Mouse (Mus musculus) embryonic facial prominence, embryonic 12.5 days (tissue): ENCODE results near the gene Evc2. TPM values are rescaled to one million over a fixed set of nuclear protein-coding genes. Genes with fewer than 3 reads are reported as not detected.
A peak's percentile ranks its signal among the peaks of the same experiment; 100 is the strongest.

Experiments used
- ATAC-seq: fragments of 200-750 bp; cut with Nextera tagmentation; 2 replicates; pipeline ENCODE4 v1.8.0; 2017; ENCODE audit not compliant: insufficient number of reproducible peaks, insufficient read depth, low FRiP score, low TSS enrichment
- H3K27ac ChIP-seq: fragments of 300-500 bp; sonication (generic); 2 replicates; pipeline ENCODE4 v1.5.1; 2016; ENCODE audit warnings: mild to moderate bottlenecking
- H3K27me3 ChIP-seq: fragments of 300-500 bp; sonication (generic); 2 replicates; pipeline ENCODE4 v1.6.1; 2016; ENCODE audit warnings: mild to moderate bottlenecking, moderate library complexity
- H3K36me3 ChIP-seq: fragments of 300-500 bp; sonication (generic); 2 replicates; pipeline ENCODE4 v1.6.1; 2016; ENCODE audit warnings: mild to moderate bottlenecking
- H3K4me1 ChIP-seq: fragments of 300-500 bp; sonication (generic); 2 replicates; pipeline ENCODE4 v1.6.1; 2016
- H3K4me2 ChIP-seq: fragments of 300-500 bp; sonication (generic); replicated peaks from 2 replicates; pipeline ENCODE4 v1.6.1; 2016; ENCODE audit warnings: mild to moderate bottlenecking, moderate library complexity
- H3K4me3 ChIP-seq: fragments of 300-500 bp; sonication (generic); 2 replicates; pipeline ENCODE4 v1.5.1; 2016; ENCODE audit warnings: mild to moderate bottlenecking
- H3K9ac ChIP-seq: fragments of 300-500 bp; sonication (generic); 2 replicates; pipeline ENCODE4 v1.6.1; 2016; ENCODE audit warnings: mild to moderate bottlenecking, moderate library complexity
- H3K9me3 ChIP-seq: fragments of 300-500 bp; sonication (generic); 2 replicates; pipeline ENCODE4 v1.6.1; 2016; ENCODE audit warnings: mild to moderate bottlenecking, moderate library complexity
- whole genome bisulfite sequencing: fragments of 180-500 bp; shearing (Covaris S2); methylation state at CpG from one replicate; pipeline ENCODE4 v1.1.7; 2016; 5-methylcytosine and 5-hydroxymethylcytosine counted together
- polyA plus RNA-seq: library from polyadenylated mRNA; unstranded; fragments of >200 nt; fragmentation: Nextera tagmentation; extraction: Ambion mirVana; gene quantifications from 2 replicates; pipeline ENCODE4 v1.2.1, GENCODE M21; 2016

Gene Evc2
- 25.1 TPM in 2 replicates for polyA plus RNA-seq

DNA sequence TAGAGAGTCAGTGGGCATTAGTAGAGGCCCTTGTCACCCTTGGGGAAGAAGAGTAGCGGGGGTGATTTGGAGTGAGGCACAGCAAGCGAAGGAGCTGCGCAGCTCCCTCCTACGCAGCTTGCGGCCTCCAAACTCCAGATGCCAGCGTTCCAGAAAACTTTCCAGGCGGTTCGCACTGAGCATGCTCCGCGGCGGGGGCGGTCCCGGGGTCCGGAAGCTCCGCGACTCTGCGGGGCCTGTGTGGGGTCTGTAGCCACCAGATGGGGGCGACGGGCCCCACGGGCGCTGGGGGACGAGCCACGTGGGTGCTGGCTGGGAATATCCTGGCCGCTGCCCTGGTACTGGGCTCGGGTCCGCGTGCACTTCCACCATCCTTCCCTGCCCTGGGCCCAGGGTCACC is at the start of gene Evc2:
TSS of gene Evc2 (plus strand) at position 212 of the 400 bp plus-strand sequence.
- WGBS = under 1% methylated on average over 27 of the region's 27 CpGs
- H3K27ac ChIP-seq = peak within 1 kb of the TSS; percentile 52

DNA sequence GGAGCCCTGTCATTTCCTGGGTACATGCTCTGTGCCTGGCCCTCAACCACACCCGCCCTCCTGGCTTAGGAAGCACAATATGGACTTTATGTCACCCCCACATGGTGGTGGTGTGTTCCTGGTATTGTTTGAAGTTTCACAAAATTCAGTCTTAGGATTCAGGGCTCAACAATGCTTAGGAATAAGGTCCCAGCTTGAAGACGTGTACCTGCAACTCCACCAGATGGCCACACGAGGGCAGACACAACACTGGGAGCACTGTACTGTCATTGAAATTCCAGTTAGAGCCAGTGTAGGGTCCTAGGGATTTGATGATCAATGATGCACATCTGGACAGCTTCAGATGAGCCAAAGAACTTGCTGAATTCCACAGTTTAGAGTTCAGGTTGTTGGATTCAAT is 49.1 kb upstream of the Evc2 start:
- no peak for ATAC-seq
- Histone ChIP-seq H3K4me3 (no peak overlapping the region), H3K36me3 (no peaks in the 10 kb centered on the region), H3K9me3 (no peaks in the 10 kb centered on the region), H3K9ac (no peak overlapping the region), H3K4me1 (no peaks in the 10 kb centered on the region), H3K27me3 (no peaks in the 10 kb centered on the region), H3K27ac (no peak overlapping the region), H3K4me2 (no peak overlapping the region)
- 17% methylated on average over 3 of the region's 3 CpGs for WGBS

More for the DNA sequence above, at the start of gene Evc2:
- Histone ChIP-seq H3K9ac (peak within 1 kb of the TSS; percentile 52), H3K4me2 (peak within 1 kb of the TSS; percentile 66), H3K4me3 (peak within 1 kb of the TSS; percentile 76), H3K4me1 (peaks cover 43% of the 10 kb centered on the region), H3K27me3 (no peaks in the 10 kb centered on the region), H3K36me3 (peaks cover 13% of the 10 kb centered on the region; the same call in 1 of the 2 replicates), H3K9me3 (no peaks in the 10 kb centered on the region)
- ATAC-seq = peak; percentile 76

DNA sequence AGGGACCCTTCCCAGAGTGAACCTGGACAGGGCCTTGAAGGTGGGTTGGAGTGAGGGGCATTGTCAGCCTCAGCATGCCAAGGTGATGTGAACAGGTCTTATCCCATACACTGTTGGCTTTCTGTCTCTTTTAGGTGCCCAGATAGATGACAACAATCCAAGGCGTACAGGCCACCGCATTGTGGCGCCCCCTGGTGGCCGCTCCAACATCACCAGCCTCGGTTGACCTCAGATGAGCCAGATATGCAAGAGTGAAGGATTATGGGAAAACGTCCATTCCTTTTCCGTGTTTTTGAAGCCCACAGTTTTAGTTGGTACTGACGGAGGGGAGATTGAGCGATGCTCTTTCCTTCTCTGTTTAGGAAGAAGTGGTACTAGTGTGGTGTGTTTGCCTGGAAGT is 47.3 kb upstream of the Evc2 start:
- Histone ChIP-seq H3K36me3 (no peaks in the 10 kb centered on the region), H3K27me3 (no peaks in the 10 kb centered on the region), H3K4me3 (no peak overlapping the region), H3K4me1 (no peaks in the 10 kb centered on the region), H3K27ac (no peak overlapping the region), H3K9me3 (no peaks in the 10 kb centered on the region), H3K4me2 (no peak overlapping the region), H3K9ac (no peak overlapping the region)
- ATAC-seq = no peak
- WGBS = 66% methylated on average over 9 of the region's 9 CpGs

DNA sequence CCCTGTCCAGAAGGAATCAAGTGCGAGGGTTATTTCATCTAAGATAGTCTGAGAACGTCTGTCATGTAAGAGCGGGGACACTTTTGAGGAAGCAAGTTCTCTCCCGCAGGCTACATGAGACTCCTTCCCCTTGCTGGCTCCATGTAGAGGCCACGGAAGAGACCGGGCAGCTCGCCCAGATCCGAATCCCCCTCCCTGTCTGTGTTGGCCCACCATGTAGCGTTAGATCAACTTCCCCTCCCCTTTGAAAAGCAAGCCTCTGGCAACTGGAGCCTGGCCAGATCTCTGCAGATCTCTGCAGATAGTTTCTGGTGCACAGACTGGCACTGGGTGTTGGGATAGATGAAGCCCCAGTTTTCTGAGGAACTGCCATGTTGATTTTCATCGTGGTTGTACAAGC is 41.6 kb upstream of the Evc2 start:
- Histone ChIP-seq H3K9ac (no peak overlapping the region), H3K4me2 (no peak overlapping the region), H3K9me3 (no peaks in the 10 kb centered on the region), H3K4me3 (no peak overlapping the region), H3K36me3 (peaks cover 20% of the 10 kb centered on the region), H3K27me3 (no peaks in the 10 kb centered on the region), H3K4me1 (no peaks in the 10 kb centered on the region), H3K27ac (no peak overlapping the region)
- ATAC-seq = no peak
- WGBS = 72% methylated on average over 10 of the region's 10 CpGs

DNA sequence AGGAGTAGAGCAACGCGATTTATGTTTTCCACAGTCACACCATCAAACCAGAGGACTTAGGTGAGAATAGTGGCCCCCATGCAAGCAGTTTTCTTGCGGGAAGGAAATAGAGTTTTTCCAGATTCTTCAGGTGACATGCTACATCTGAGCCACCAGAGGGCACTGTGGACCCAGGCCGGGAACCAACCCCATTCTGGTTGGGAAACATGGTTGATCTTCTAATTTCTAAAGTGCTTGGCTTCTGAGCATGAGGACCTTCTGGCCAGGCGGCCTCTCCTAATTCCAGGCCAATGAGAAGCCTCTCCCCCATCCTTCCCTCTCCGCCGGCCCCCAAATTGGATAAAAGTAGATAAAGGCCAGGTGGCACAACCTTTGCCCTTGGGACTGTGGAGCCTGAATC is 39.9 kb upstream of the Evc2 start:
- no peaks in the 10 kb centered on the region for H3K9me3 ChIP-seq
- no peak for ATAC-seq
- WGBS = 20% methylated on average over 7 of the region's 7 CpGs

DNA sequence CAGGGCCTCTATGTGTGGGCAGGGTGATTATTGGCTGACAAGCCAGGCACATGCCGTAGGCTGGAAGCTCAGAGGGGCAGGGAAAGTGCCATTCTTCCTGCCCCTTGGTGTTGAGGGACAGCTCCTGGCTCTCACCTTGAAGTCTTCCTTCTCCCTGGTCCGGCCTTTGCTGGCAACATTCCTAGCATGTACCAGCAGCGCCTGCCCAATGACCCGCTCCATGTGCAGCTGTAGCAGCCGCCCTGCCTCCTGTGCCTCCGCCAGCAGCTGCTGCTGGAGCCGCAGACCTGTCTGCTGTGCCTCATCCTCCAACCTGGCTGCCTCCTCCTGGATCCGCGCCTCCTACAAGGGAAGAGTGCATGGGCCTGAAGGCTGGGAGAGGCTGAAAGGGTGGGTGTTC is 28.3 kb upstream of the Evc2 start:
- Histone ChIP-seq H3K27me3 (no peaks in the 10 kb centered on the region), H3K4me2 (no peak overlapping the region), H3K36me3 (peaks cover 69% of the 10 kb centered on the region), H3K4me1 (no peaks in the 10 kb centered on the region), H3K27ac (no peak overlapping the region), H3K9ac (no peak overlapping the region), H3K9me3 (no peaks in the 10 kb centered on the region), H3K4me3 (no peak overlapping the region)
- whole genome bisulfite sequencing = 86% methylated on average over 9 of the region's 9 CpGs
- ATAC-seq = no peak

More for the DNA sequence above, 39.9 kb upstream of the Evc2 start:
- Histone ChIP-seq H3K27ac (no peak overlapping the region), H3K4me1 (no peaks in the 10 kb centered on the region), H3K4me3 (no peak overlapping the region), H3K36me3 (peaks cover 31% of the 10 kb centered on the region), H3K27me3 (no peaks in the 10 kb centered on the region), H3K9ac (no peak overlapping the region), H3K4me2 (no peak overlapping the region)

DNA sequence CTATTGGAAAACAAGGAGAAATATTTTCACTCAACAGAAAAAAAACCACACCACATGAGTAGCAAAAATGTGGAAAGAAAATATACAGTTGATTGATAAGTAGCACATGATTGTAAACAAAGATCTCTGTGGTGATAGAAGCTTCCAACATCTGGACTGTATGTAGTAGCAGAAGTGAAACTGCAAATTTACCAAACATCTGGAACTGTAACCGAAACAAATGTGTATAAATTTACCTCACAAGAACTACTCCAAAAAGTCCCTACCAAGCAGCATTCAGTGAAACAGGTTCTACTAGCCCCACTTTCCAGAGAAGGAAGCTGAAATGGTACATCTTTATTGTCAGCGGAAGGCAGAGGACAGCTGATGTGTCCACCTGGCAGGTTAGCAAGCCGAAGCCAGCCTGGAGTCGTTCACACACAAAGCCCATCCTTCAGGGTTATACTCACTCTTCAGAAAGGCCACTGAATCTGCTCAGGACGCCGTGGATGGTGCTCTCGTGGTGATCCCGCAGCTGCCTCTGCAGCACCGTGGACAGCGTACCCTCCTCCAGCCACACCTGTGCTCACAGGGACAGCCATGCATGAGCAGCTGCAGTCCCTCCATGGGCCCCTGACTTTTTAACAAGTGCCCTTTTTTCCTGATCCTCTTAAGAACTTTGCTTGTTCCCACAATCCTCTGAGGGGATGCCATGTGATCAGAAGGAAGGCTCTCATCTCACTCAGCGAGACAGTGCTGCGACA is 25.1 kb upstream of the Evc2 start:
- H3K4me2 ChIP-seq = no peak overlapping the region
- WGBS = 82% methylated on average over 12 of the region's 12 CpGs
- H3K36me3 ChIP-seq = peaks cover 82% of the 10 kb centered on the region
- no peak overlapping the region for H3K27ac ChIP-seq
- no peaks in the 10 kb centered on the region for H3K27me3 ChIP-seq
- no peak for ATAC-seq
- peaks cover 9% of the 10 kb centered on the region; the same call in 1 of the 2 replicates for H3K9me3 ChIP-seq
- no peak overlapping the region for H3K9ac ChIP-seq
- no peaks in the 10 kb centered on the region for H3K4me1 ChIP-seq
- no peak overlapping the region for H3K4me3 ChIP-seq

DNA sequence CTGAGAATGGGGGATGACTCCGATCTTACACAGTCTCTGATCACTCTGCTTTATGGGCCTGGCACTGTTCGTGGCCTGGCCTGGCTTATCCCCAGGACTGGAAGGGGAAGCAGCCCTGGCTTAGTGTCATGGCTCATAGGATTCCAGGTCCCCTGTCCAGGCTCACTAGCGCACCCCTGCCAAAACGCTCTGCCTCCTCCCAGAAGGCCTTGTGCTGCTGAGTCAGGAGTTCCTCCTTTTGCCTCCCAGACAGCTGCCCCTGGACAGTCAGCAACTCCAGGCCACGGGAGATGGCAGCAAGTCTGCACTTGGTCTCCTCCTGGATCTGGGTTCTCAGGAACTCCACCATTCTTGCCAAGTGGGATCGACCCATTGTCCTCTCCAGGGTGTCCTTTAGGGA is 19.6 kb upstream of the Evc2 start:
- peaks cover 86% of the 10 kb centered on the region for H3K36me3 ChIP-seq
- H3K9me3 ChIP-seq = peaks cover 9% of the 10 kb centered on the region; the same call in 1 of the 2 replicates
- H3K27me3 ChIP-seq = no peaks in the 10 kb centered on the region
- H3K4me3 ChIP-seq = no peak overlapping the region
- H3K4me1 ChIP-seq = no peaks in the 10 kb centered on the region
- ATAC-seq = no peak
- H3K27ac ChIP-seq = no peak overlapping the region
- H3K4me2 ChIP-seq = no peak overlapping the region
- no peak overlapping the region for H3K9ac ChIP-seq
- 86% methylated on average over 6 of the region's 6 CpGs for WGBS

DNA sequence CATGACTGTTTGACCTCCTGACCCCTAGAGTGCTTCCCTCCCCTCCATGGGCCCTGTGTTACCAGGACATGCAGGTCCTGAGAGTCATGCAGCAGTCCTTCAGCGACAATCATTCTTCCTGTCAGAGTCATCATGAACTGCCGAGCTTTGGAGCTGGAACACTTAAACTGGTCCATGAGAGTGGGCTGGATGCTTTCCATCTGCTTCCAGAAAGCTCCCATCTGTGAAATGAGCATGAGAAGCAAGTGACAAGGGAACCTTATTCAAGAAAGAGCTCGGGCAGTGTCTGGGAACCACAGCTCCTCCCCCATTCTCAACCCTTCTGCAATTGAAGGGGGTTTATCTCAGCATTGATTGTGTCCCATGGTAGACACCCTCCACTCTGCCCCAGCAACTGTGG is 18.1 kb upstream of the Evc2 start:
- WGBS = 80% methylated on average over 3 of the region's 3 CpGs
- peaks cover 7% of the 10 kb centered on the region; the same call in 1 of the 2 replicates for H3K9me3 ChIP-seq
- peaks cover 86% of the 10 kb centered on the region for H3K36me3 ChIP-seq
- no peaks in the 10 kb centered on the region for H3K27me3 ChIP-seq
- H3K4me2 ChIP-seq = no peak overlapping the region
- no peaks in the 10 kb centered on the region for H3K4me1 ChIP-seq
- H3K27ac ChIP-seq = no peak overlapping the region
- ATAC-seq = no peak
- no peak overlapping the region for H3K9ac ChIP-seq
- H3K4me3 ChIP-seq = no peak overlapping the region

DNA sequence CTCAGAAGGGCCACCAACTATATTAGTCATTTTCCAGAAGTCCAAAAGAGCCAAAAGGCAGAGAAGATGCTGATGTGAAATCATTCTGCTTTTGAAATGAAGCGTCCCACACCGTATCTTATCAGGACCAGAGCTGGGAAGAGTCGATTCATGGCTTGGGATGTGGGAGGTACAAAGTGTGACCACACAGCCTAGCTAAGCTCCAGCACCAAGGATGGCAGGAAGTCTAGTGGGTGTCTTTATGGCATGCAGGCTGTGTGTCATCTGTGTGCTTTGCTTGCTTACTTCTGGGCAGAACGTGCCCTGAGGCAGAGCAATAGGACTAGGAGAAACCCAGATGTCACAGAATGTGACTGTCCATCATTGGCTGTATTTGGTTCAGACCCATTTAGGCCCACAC is 17.5 kb upstream of the Evc2 start:
- H3K27ac ChIP-seq = no peak overlapping the region
- H3K9me3 ChIP-seq = peaks cover 2% of the 10 kb centered on the region; the same call in 1 of the 2 replicates
- ATAC-seq = no peak
- H3K4me3 ChIP-seq = no peak overlapping the region
- no peak overlapping the region for H3K4me2 ChIP-seq
- peaks cover 86% of the 10 kb centered on the region for H3K36me3 ChIP-seq
- WGBS = 85% methylated on average over 4 of the region's 4 CpGs
- H3K27me3 ChIP-seq = no peaks in the 10 kb centered on the region
- H3K4me1 ChIP-seq = no peaks in the 10 kb centered on the region
- H3K9ac ChIP-seq = no peak overlapping the region

DNA sequence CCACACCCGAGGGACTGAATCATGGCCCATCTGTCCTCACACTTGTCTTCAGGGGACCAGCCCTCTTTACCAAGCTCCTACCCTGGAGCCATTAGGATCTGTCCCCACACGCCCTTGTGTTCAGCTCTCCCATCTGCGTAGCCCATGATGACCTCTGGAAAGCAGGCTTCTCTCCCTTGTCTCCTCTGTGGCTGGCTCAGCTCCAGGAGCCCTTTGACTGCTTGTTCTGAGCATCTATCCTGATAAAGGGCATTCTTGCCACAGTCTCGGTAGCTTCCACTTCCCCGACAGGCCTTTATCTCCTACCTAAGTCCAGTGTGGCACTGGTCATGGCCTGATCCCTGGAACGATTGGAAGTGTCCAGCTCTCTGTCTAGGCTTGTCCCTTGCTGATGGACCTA is 11.6 kb upstream of the Evc2 start:
- H3K9me3 ChIP-seq = no peaks in the 10 kb centered on the region
- WGBS = 93% methylated on average over 6 of the region's 6 CpGs
- H3K36me3 ChIP-seq = peaks cover 90% of the 10 kb centered on the region

DNA sequence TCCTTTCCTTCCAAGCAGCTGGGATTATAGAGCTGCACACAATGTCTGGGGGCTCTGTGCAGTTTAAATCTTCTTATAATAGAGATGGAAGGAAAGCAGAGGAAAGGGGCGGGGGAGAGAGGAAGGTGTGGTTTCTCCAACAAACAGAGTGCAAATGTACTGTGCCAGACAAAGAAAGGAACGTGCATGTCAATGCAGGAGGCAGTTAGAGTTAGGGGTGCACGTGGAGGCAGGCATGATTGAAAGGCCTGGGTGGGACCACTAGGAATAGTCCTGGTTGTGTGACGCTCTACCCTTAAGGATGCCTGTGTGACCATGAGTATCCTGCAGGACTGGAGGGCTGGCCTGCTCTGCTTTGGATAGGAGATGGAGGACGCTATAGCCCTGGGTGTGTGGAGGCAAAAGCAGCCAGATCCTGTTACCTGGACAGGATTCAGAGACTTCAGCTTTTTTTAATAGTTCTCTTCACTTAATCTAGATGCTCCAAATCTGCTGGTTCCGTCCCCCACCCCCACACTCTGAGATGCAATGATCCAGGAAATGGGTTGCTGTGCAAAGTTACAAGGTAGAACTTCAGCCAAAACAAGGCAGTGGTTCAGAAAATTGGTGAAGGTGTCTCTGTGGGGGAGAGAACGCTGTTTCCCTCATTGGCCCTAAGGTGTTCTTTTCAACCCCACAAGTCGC is 7.7 kb upstream of the Evc2 start:
- no peak overlapping the region for H3K4me3 ChIP-seq
- no peaks in the 10 kb centered on the region for H3K9me3 ChIP-seq
- no peak overlapping the region for H3K9ac ChIP-seq
- H3K27ac ChIP-seq = no peak overlapping the region
- H3K4me1 ChIP-seq = peaks cover 10% of the 10 kb centered on the region; the same call in 1 of the 2 replicates
- H3K4me2 ChIP-seq = no peak overlapping the region
- peaks cover 64% of the 10 kb centered on the region for H3K36me3 ChIP-seq
- ATAC-seq = no peak
- H3K27me3 ChIP-seq = no peaks in the 10 kb centered on the region
- 84% methylated on average over 8 of the region's 8 CpGs for WGBS

More for the DNA sequence above, 11.6 kb upstream of the Evc2 start:
- H3K4me3 ChIP-seq = no peak overlapping the region
- no peaks in the 10 kb centered on the region for H3K4me1 ChIP-seq
- no peak overlapping the region for H3K4me2 ChIP-seq
- no peak overlapping the region for H3K9ac ChIP-seq
- no peak overlapping the region for H3K27ac ChIP-seq
- H3K27me3 ChIP-seq = no peaks in the 10 kb centered on the region
- ATAC-seq = no peak
